10 mouse cellular contexts compared by ENCODE assay signal in the genomic region with DNA sequence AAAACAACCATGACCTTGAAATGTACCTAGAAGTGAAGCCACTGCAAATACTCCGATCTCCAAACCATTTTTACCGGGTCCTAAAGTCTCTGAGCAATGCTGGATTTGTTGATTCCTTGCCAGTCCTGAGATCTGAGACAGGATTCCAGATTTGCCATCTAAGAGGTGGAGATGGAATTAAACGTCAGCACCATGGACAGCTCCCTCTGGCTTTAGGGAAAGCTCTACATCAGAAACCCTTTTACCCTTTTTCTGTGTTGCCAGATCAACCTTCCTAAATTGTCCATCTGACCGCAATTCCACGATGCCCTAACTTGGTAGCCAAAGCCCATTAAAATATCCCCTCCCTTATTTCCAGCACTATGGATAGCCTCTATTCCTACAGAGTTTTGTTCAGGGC. TPM values are rescaled to one million over a fixed set of nuclear protein-coding genes. Genes with fewer than 3 reads are reported as not detected.
DNase-seq lines count a peak whose midpoint lies in the region; TF ChIP-seq lines count a peak whose summit lies in the region.
"Had no signal": no experiment of that assay in that cellular context is flagged by ENCODE, and none has a peak within 500 bp of the region (broad histone marks: within the 10 kb centered on the region; RNA-seq: fewer than 3 reads in every experiment).

No protein-coding gene starts in this region.

- no peak overlapping the region for H3K27ac ChIP-seq in gastrocnemius, adult 2 months
- H3K27ac ChIP-seq: heart, embryonic 15.5 days; neural tube, embryonic 12.5 days had no signal

- H3K4me3 ChIP-seq in gastrocnemius, adult 2 months: no peak overlapping the region
- H3K4me3 ChIP-seq: heart, embryonic 15.5 days; neural tube, embryonic 12.5 days had no signal

- DNase-seq in gastrocnemius, adult 2 months: peak; percentile 41
- no peak for DNase-seq in gastrocnemius, postnatal 25 days
- DNase-seq in urinary bladder, postnatal 14 days (ENCODE audit: low spot score): peak; percentile 64
- DNase-seq in urinary bladder, adult 18-20 months (ENCODE audit: low spot score in 2 of 2): no peak
- peak; percentile 50 for DNase-seq in kidney, adult 9 months
- peak; percentile 27 for DNase-seq in ovary, postnatal 10 days (ENCODE audit: low spot score)
- DNase-seq in frontal cortex, postnatal 36 days (ENCODE audit: low spot score in 2 of 2): no peak
- no peak for DNase-seq in frontal cortex, postnatal 14 days (ENCODE audit: low spot score in 2 of 2)

- no peak for TF ChIP-seq CTCF in gastrocnemius, adult 2 months (IDR thresholded peaks at IDR 0.05)

- intact Hi-C loops in gastrocnemius, adult 2 months (cut with DNase I): no loop called here

RNA-seq across cellular contexts. Expression of gene Efcab14, which starts 8.8 kb away (rescaled TPM):
- total RNA-seq in gastrocnemius, adult 2 months (2021): 10 to 100 TPM; 35.7 to 49.5 TPM
- 10 to 100 TPM; 33.1 to 33.2 TPM for total RNA-seq in gastrocnemius, postnatal 25 days (2021)

RNA-seq across cellular contexts. Expression of gene Tex38, which starts 52.1 kb away (rescaled TPM):
- 1 to 10 TPM; 2.3 to 2.8 TPM for total RNA-seq in gastrocnemius, adult 2 months (2021)
- 1 to 10 TPM; 1.2 to 1.3 TPM for total RNA-seq in gastrocnemius, postnatal 25 days (2021)

RNA-seq across cellular contexts. Expression of gene Atpaf1, which starts 55.9 kb away (rescaled TPM):
- total RNA-seq in gastrocnemius, adult 2 months (2021): 10 to 100 TPM; 46.9 to 70.1 TPM
- 10 to 100 TPM; 48.9 to 49.3 TPM for total RNA-seq in gastrocnemius, postnatal 25 days (2021)

Comparison
In these comparisons a context has a peak if more than half of its experiments do, and no peak if none do; other contexts are left out.
1. DNase-seq: peak in gastrocnemius, adult 2 months (single experiment), urinary bladder, postnatal 14 days (single experiment), kidney, adult 9 months (single experiment) and ovary, postnatal 10 days (single experiment); none in gastrocnemius, postnatal 25 days (single experiment), urinary bladder, adult 18-20 months (0 of 2), frontal cortex, postnatal 36 days (0 of 2) and frontal cortex, postnatal 14 days (0 of 2).